Mouse (Mus musculus) stomach, postnatal 0 days (tissue): ENCODE measurements around the gene Stox2. TPM values are rescaled to one million over a fixed set of nuclear protein-coding genes. Genes with fewer than 3 reads are reported as not detected.
"Not testable (repeated sequence)": the region's sequence is repeated elsewhere in the genome, so short reads cannot be mapped to it uniquely, and the experiment has no call there.

ENCODE experiments used
- ATAC-seq: fragments of 200-750 bp; cut with Nextera tagmentation; 2 replicates; pipeline ENCODE4 v1.8.0; 2017; ENCODE audit not compliant: low FRiP score, low TSS enrichment
- DNase-seq: peaks from one replicate; pipeline ENCODE4 v3.0.0-alpha.2; 2016; ENCODE audit warnings: low spot score
- H3K27ac ChIP-seq: fragments of 300-500 bp; sonication (generic); replicated peaks from 2 replicates; pipeline ENCODE4 v1.5.1; 2014; ENCODE audit warnings: mild to moderate bottlenecking, control low read depth
- H3K27me3 ChIP-seq: fragments of 300-500 bp; sonication (generic); 2 replicates; pipeline ENCODE4 v1.6.1; 2014; ENCODE audit warnings: low read length; ENCODE audit not compliant: control insufficient read depth, insufficient read depth
- H3K36me3 ChIP-seq: fragments of 300-500 bp; sonication (generic); 2 replicates; pipeline ENCODE4 v1.6.1; 2014; ENCODE audit warnings: low read length, mixed read lengths; ENCODE audit not compliant: control insufficient read depth, insufficient read depth
- H3K4me1 ChIP-seq: fragments of 300-500 bp; sonication (generic); replicated peaks from 2 replicates; pipeline ENCODE4 v1.6.1; 2014; ENCODE audit warnings: antibody characterized with exemption; ENCODE audit not compliant: control insufficient read depth, insufficient read depth
- H3K4me2 ChIP-seq: fragments of 300-500 bp; sonication (generic); replicated peaks from 2 replicates; pipeline ENCODE4 v1.6.1; 2014; ENCODE audit warnings: low read depth, mild to moderate bottlenecking, control low read depth, moderate library complexity
- H3K4me3 ChIP-seq: fragments of 300-500 bp; sonication (generic); 2 replicates; pipeline ENCODE4 v1.5.1; 2014; ENCODE audit warnings: low read depth, low read length, control low read depth
- H3K9ac ChIP-seq: fragments of 300-500 bp; sonication (generic); 2 replicates; pipeline ENCODE4 v1.6.1; 2014; ENCODE audit warnings: mild to moderate bottlenecking, low read length, control low read depth, mixed read lengths
- H3K9me3 ChIP-seq: fragments of 300-500 bp; sonication (generic); 2 replicates; pipeline ENCODE4 v1.6.1; 2016; ENCODE audit warnings: low read length; ENCODE audit not compliant: control insufficient read depth
- CTCF ChIP-seq: IDR thresholded peaks from 2 replicates; pipeline ENCODE4 v1.5.1; 2016; ENCODE audit warnings: antibody characterized with exemption, low read depth, mild to moderate bottlenecking, moderate library complexity
- EP300 ChIP-seq: optimal IDR thresholded peaks from 2 replicates; pipeline ENCODE3; 2016; ENCODE audit warnings: antibody characterized with exemption
- WGBS: fragments of 180-500 bp; shearing (Covaris S2); extraction: QIAGEN DNeasy Blood & Tissue Kit; methylation state at CpG from one replicate; pipeline ENCODE4 v1.1.7; 2014; 5-methylcytosine and 5-hydroxymethylcytosine counted together
- polyA plus RNA-seq: library from polyadenylated mRNA; unstranded; fragments of >200 nt; fragmentation: Nextera tagmentation; extraction: Ambion mirVana; gene quantifications from 2 replicates; pipeline ENCODE4 v1.2.1, GENCODE M21; 2015

Gene Stox2
- polyA plus RNA-seq, 1 experiment from 2014 or later = 5.7 TPM

GRCm38 (mm10) chr8:47482354-47483071 lies 36.4 kb upstream of the Stox2 start:
- H3K36me3 ChIP-seq = peaks cover 2% of the 10 kb centered on the region; the same call in 1 of the 2 replicates
- H3K9ac ChIP-seq = no peak overlapping the region
- no peak overlapping the region for H3K4me3 ChIP-seq
- TF ChIP-seq EP300 (no peak), CTCF (no peak)
- H3K4me2 ChIP-seq = no peak overlapping the region
- no peaks in the 10 kb centered on the region for H3K9me3 ChIP-seq
- no peak overlapping the region for H3K27ac ChIP-seq
- no peaks in the 10 kb centered on the region for H3K27me3 ChIP-seq
- peak; percentile 59; the same call in 1 of the 2 replicates for ATAC-seq
- DNase-seq = peak; percentile 23
- H3K4me1 ChIP-seq = no peaks in the 10 kb centered on the region
- WGBS = 58% methylated on average over 12 of the region's 12 CpGs

GRCm38 (mm10) chr8:47480039-47480438 lies 33.9 kb upstream of the Stox2 start:
- H3K9me3 ChIP-seq = no peaks in the 10 kb centered on the region
- H3K27ac ChIP-seq = no peak overlapping the region
- H3K4me2 ChIP-seq = no peak overlapping the region
- H3K36me3 ChIP-seq = no peaks in the 10 kb centered on the region
- no peak for DNase-seq
- no peak overlapping the region for H3K4me3 ChIP-seq
- H3K4me1 ChIP-seq = no peaks in the 10 kb centered on the region
- WGBS = 91% methylated on average over 7 of the region's 7 CpGs
- no peak overlapping the region for H3K9ac ChIP-seq
- ATAC-seq = no peak
- H3K27me3 ChIP-seq = no peaks in the 10 kb centered on the region
- TF ChIP-seq EP300 (no peak), CTCF (no peak)

- Histone ChIP-seq H3K9me3 (no peaks in the 10 kb centered on the region), H3K27me3 (no peaks in the 10 kb centered on the region), H3K4me2 (no peak overlapping the region), H3K9ac (no peak overlapping the region), H3K4me1 (no peaks in the 10 kb centered on the region), H3K36me3 (no peaks in the 10 kb centered on the region), H3K27ac (no peak overlapping the region), H3K4me3 (no peak overlapping the region)
- WGBS = 64% methylated on average over 10 of the region's 10 CpGs
- no peak for DNase-seq
- no peak for TF ChIP-seq EP300
- TF ChIP-seq CTCF = no peak
- ATAC-seq = no peak
Observed at GRCm38 (mm10) chr8:47461650-47462049, 15.5 kb upstream of the Stox2 start.

- no peak for DNase-seq
- H3K4me1 ChIP-seq = no peaks in the 10 kb centered on the region
- no peak for TF ChIP-seq CTCF
- TF ChIP-seq EP300 = no peak
- no peaks in the 10 kb centered on the region for H3K36me3 ChIP-seq
- H3K4me3 ChIP-seq = no peak overlapping the region
- no peak overlapping the region for H3K4me2 ChIP-seq
- H3K9ac ChIP-seq = no peak overlapping the region
- no peaks in the 10 kb centered on the region for H3K9me3 ChIP-seq
- ATAC-seq = no peak
- H3K27me3 ChIP-seq = no peaks in the 10 kb centered on the region
- no peak overlapping the region for H3K27ac ChIP-seq
- 46% methylated on average over 6 of the region's 6 CpGs for WGBS
Observed at GRCm38 (mm10) chr8:47459216-47459749, 13.1 kb upstream of the Stox2 start.

- Histone ChIP-seq H3K27me3 (no peaks in the 10 kb centered on the region), H3K4me2 (no peak overlapping the region), H3K9ac (no peak overlapping the region), H3K36me3 (no peaks in the 10 kb centered on the region), H3K9me3 (no peaks in the 10 kb centered on the region), H3K27ac (no peak overlapping the region), H3K4me3 (no peak overlapping the region), H3K4me1 (no peaks in the 10 kb centered on the region)
- DNase-seq = no peak
- no peak for ATAC-seq
- TF ChIP-seq CTCF (no peak), EP300 (no peak)
- 89% methylated on average over 10 of the region's 10 CpGs for WGBS
Observed at GRCm38 (mm10) chr8:47458591-47458990, 12.4 kb upstream of the Stox2 start.

- H3K27ac ChIP-seq, H3K4me1 ChIP-seq, H3K4me3 ChIP-seq, ATAC-seq, H3K9ac ChIP-seq, H3K36me3 ChIP-seq, H3K9me3 ChIP-seq, H3K27me3 ChIP-seq, H3K4me2 ChIP-seq, DNase-seq: not testable (repeated sequence)
- 91% methylated on average over 2 of the region's 2 CpGs for WGBS
Observed at GRCm38 (mm10) chr8:47449211-47449610, 3.0 kb upstream of the Stox2 start.
